8 mouse cellular contexts compared by ENCODE assay signal in the genomic region with DNA sequence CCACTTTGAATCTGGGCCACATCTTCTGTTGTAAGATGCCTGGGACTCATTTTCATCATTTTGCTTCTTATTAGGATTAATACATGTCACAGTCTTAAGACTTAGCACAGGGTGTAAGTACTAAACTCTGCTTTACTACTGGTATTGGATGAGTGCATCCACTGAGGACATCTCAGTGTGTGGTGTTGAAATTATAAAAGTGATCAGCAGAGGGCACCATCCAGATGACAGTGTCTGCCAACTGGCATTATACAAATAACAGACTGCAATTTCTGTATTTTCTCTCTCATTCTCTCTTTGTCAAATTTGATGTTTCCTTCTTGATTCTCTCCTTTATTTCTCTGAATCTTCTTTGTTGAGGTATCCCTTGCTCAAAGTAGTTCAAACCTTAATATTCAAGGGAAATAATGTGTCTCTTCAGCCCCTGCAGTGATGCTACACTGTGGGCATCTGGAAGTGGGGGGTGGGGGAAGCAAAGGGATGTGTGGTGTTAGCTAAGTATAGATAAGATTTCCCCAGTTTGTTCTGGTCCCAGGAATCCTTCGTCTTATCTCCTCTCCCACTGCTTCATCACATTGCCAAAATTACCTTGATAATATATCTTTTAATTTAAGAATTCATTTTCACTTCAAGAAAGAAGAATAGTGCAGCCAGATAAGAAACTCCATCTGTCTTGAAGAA.
DNase-seq lines count a peak whose midpoint lies in the region; ATAC-seq and TF ChIP-seq lines count a peak whose summit lies in the region.

No protein-coding gene starts in this region.

- no peaks in the 10 kb centered on the region for H3K4me1 ChIP-seq in hindbrain, postnatal 0 days (ENCODE audit: insufficient read depth, low read length)
- no peaks in the 10 kb centered on the region for H3K4me1 ChIP-seq in hindbrain, embryonic 12.5 days
- no peaks in the 10 kb centered on the region for H3K4me1 ChIP-seq in ES-E14 (ENCODE audit: control insufficient read depth in 2 of 2, insufficient read depth in 2 of 2, low read length in 2 of 2, poor library complexity in 1 of 2)
- no peaks in the 10 kb centered on the region for H3K4me1 ChIP-seq in liver, adult 2 months (ENCODE audit: control insufficient read depth, insufficient read depth, low read length)
- no peaks in the 10 kb centered on the region for H3K4me1 ChIP-seq in forebrain, embryonic 12.5 days

- WGBS in hindbrain, postnatal 0 days: 50% methylated on average over 1 of the region's 1 CpGs
- 50% methylated on average over 1 of the region's 1 CpGs for WGBS in hindbrain, embryonic 12.5 days
- WGBS in liver, adult 2 months: 5% methylated on average over 1 of the region's 1 CpGs
- WGBS in forebrain, embryonic 12.5 days: 31% methylated on average over 1 of the region's 1 CpGs

- TF ChIP-seq CTCF in hindbrain, postnatal 0 days (IDR thresholded peaks at IDR 0.05; ENCODE audit: low read depth): peak; percentile 70
- peak; percentile 36 for TF ChIP-seq CTCF in liver, adult 2 months (IDR thresholded peaks at IDR 0.05; ENCODE audit: low read depth, low read length)

- peak; percentile 72 for DNase-seq in hindbrain, postnatal 0 days (ENCODE audit: low spot score)
- peak; percentile 82 for DNase-seq in 3T3-L1 (ENCODE audit: low read depth, low spot score)
- peak; percentile 16 for DNase-seq in ES-E14 (ENCODE audit: low read depth, low spot score)
- DNase-seq in embryo, embryonic 10 days (ENCODE audit: low spot score): peak; percentile 62
- peak; percentile 24 for DNase-seq in liver, adult 2 months (ENCODE audit: extremely low read depth, low read depth, low spot score)
- DNase-seq in splenic B cell, adult 2 months (ENCODE audit: low read depth, low spot score): peak; percentile 38

- H3K36me3 ChIP-seq in hindbrain, postnatal 0 days (ENCODE audit: insufficient read depth, low read length): no peaks in the 10 kb centered on the region
- H3K36me3 ChIP-seq in hindbrain, embryonic 12.5 days: no peaks in the 10 kb centered on the region
- H3K36me3 ChIP-seq in ES-E14 (ENCODE audit: control insufficient read depth, insufficient read depth, low read length, poor library complexity, severe bottlenecking): no peaks in the 10 kb centered on the region
- H3K36me3 ChIP-seq in liver, adult 2 months (ENCODE audit: control insufficient read depth, insufficient read depth, low read length): no peaks in the 10 kb centered on the region
- no peaks in the 10 kb centered on the region for H3K36me3 ChIP-seq in splenic B cell, adult 2 months (ENCODE audit: control insufficient read depth, insufficient read depth, low read length, poor library complexity, severe bottlenecking)
- H3K36me3 ChIP-seq in forebrain, embryonic 12.5 days (replicated peaks): no peaks in the 10 kb centered on the region

- no peaks in the 10 kb centered on the region for H3K9me3 ChIP-seq in hindbrain, postnatal 0 days (ENCODE audit: low read length)
- H3K9me3 ChIP-seq in hindbrain, embryonic 12.5 days (replicated peaks): no peaks in the 10 kb centered on the region
- no peaks in the 10 kb centered on the region for H3K9me3 ChIP-seq in ES-E14 (ENCODE audit: control insufficient read depth, insufficient read depth, low read depth, low read length)
- H3K9me3 ChIP-seq in forebrain, embryonic 12.5 days: no peaks in the 10 kb centered on the region

- no peaks in the 10 kb centered on the region for H3K79me2 ChIP-seq in liver, adult 2 months (ENCODE audit: control insufficient read depth, insufficient read depth, low read length)

- in situ Hi-C loops in ES-E14 (cut with MboI; ENCODE audit: low sequenced_read_pairs in 2 of 2, unreplicated experiment in 2 of 2): no loop called here

- no peaks in the 10 kb centered on the region for H3K27me3 ChIP-seq in hindbrain, postnatal 0 days (ENCODE audit: insufficient read depth, low read length)
- H3K27me3 ChIP-seq in hindbrain, embryonic 12.5 days: no peaks in the 10 kb centered on the region
- no peaks in the 10 kb centered on the region for H3K27me3 ChIP-seq in liver, adult 2 months (ENCODE audit: control insufficient read depth, insufficient read depth, low read length)
- H3K27me3 ChIP-seq in splenic B cell, adult 2 months (ENCODE audit: control insufficient read depth, insufficient read depth, low read length, poor library complexity, severe bottlenecking): no peaks in the 10 kb centered on the region
- H3K27me3 ChIP-seq in forebrain, embryonic 12.5 days: no peaks in the 10 kb centered on the region

- no peak overlapping the region for H3K27ac ChIP-seq in hindbrain, postnatal 0 days
- H3K27ac ChIP-seq in hindbrain, embryonic 12.5 days: no peak overlapping the region
- no peak overlapping the region for H3K27ac ChIP-seq in ES-E14 (ENCODE audit: insufficient read depth, low read depth, low read length, poor library complexity, severe bottlenecking)
- no peak overlapping the region for H3K27ac ChIP-seq in liver, adult 2 months (replicated peaks; ENCODE audit: insufficient read depth, low read depth, low read length)
- H3K27ac ChIP-seq in forebrain, embryonic 12.5 days: no peak overlapping the region

- no peak overlapping the region for H3K9ac ChIP-seq in hindbrain, postnatal 0 days (replicated peaks; ENCODE audit: low read length)
- no peak overlapping the region for H3K9ac ChIP-seq in hindbrain, embryonic 12.5 days
- H3K9ac ChIP-seq in ES-E14 (ENCODE audit: insufficient read depth, low read depth, low read length, poor library complexity, severe bottlenecking): no peak overlapping the region
- no peak overlapping the region for H3K9ac ChIP-seq in liver, adult 2 months (ENCODE audit: low read depth, low read length)
- H3K9ac ChIP-seq in forebrain, embryonic 12.5 days: no peak overlapping the region

- no peak for TF ChIP-seq POLR2A in liver, adult 2 months (IDR thresholded peaks at IDR 0.05; ENCODE audit: extremely low read depth, insufficient read depth, low read length)

- H3K4me2 ChIP-seq in hindbrain, postnatal 0 days (ENCODE audit: low read depth, low read length): no peak overlapping the region
- H3K4me2 ChIP-seq in hindbrain, embryonic 12.5 days (replicated peaks): no peak overlapping the region
- H3K4me2 ChIP-seq in forebrain, embryonic 12.5 days: no peak overlapping the region

- no peak overlapping the region for H3K4me3 ChIP-seq in hindbrain, postnatal 0 days (ENCODE audit: low read length)
- no peak overlapping the region for H3K4me3 ChIP-seq in hindbrain, embryonic 12.5 days
- no peak overlapping the region for H3K4me3 ChIP-seq in ES-E14 (ENCODE audit: insufficient read depth in 1 of 2, low read depth in 1 of 2, low read length in 2 of 2, poor library complexity in 1 of 2, severe bottlenecking in 1 of 2)
- H3K4me3 ChIP-seq in liver, adult 2 months (ENCODE audit: insufficient read depth, low read depth, low read length): no peak overlapping the region
- no peak overlapping the region for H3K4me3 ChIP-seq in forebrain, embryonic 12.5 days (replicated peaks)

- ATAC-seq in hindbrain, postnatal 0 days: no peak
- no peak for ATAC-seq in hindbrain, embryonic 12.5 days (ENCODE audit: low FRiP score)
- ATAC-seq in forebrain, embryonic 12.5 days (ENCODE audit: low FRiP score): no peak

TF ChIP-seq in ES-E14, 5 proteins besides CTCF, POLR2A, EP300 and RAD21:
- TF ChIP-seq CHD2 (IDR thresholded peaks at IDR 0.05; ENCODE audit: low read depth, low read length): no peak
- 0 out of 2 replicates have a peak, but pooled peaks have one; percentile 16 for TF ChIP-seq ZC3H11A (IDR thresholded peaks at IDR 0.05; ENCODE audit: borderline replicate concordance, low read depth, low read length)

Comparison
In these comparisons a context has a peak if more than half of its experiments do, and no peak if none do; other contexts are left out.
1. DNase-seq: peak in every context shown above with its lines; median percentile 82 in 3T3-L1; 72 in hindbrain, postnatal 0 days; 62 in embryo, embryonic 10 days; 38 in splenic B cell, adult 2 months; 24 in liver, adult 2 months; 16 in ES-E14.